12 mouse cellular contexts compared by ENCODE assay signal in the genomic region with DNA sequence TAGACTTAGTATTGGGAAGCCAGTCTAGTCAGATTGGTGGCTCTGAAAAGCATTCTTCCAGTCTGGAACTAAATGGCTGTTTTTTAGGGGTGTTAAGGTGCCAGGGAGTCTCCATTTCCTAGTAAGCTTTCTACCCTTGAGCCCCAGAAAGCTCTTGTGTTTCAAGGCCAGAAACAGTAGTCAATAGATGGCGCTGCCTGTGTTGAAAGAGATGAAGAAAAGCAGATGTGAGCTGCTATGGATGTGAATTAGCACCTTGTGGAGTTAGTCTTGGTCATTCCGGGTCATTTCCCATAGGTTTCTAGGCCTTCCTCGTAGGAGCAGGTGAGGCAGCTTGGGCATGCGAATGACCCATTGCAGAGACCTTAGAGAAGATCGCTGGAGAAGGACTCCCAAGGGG. TPM values are rescaled to one million over a fixed set of nuclear protein-coding genes. Genes with fewer than 3 reads are reported as not detected.
DNase-seq lines count a peak whose midpoint lies in the region; ATAC-seq and TF ChIP-seq lines count a peak whose summit lies in the region.
"Had no signal": no experiment of that assay in that cellular context is flagged by ENCODE, and none has a peak within 500 bp of the region (broad histone marks: within the 10 kb centered on the region; RNA-seq: fewer than 3 reads in every experiment).

No protein-coding gene starts in this region.

- TF ChIP-seq CTCF in hindbrain, postnatal 0 days (IDR thresholded peaks at IDR 0.05; ENCODE audit: low read depth), result no peak; the same call in 1 of the 2 replicates
- peak in 1 of 2 experiments; percentile 65; a peak in 2 of 4 replicates for TF ChIP-seq CTCF in CH12.LX (conservative IDR thresholded peaks at IDR 0.05 in 1 of 2, IDR thresholded peaks at IDR 0.05 in 1 of 2; ENCODE audit: low read depth in 2 of 2, low read length in 2 of 2)

- H3K27me3 ChIP-seq in hindbrain, postnatal 0 days (ENCODE audit: insufficient read depth, low read length), result no peaks in the 10 kb centered on the region
- no peaks in the 10 kb centered on the region for H3K27me3 ChIP-seq in hindbrain, embryonic 16.5 days (replicated peaks; ENCODE audit: control insufficient read depth, insufficient read depth, low read length)
- H3K27me3 ChIP-seq in CH12.LX (replicated peaks), result no peaks in the 10 kb centered on the region
- H3K27me3 ChIP-seq in limb, embryonic 13.5 days, result no peaks in the 10 kb centered on the region

- H3K27ac ChIP-seq in hindbrain, postnatal 0 days, result no peak overlapping the region
- H3K27ac ChIP-seq in hindbrain, embryonic 16.5 days (ENCODE audit: low read depth, low read length), result no peak overlapping the region
- no peak overlapping the region for H3K27ac ChIP-seq in CH12.LX (ENCODE audit: insufficient read depth, low read depth)
- no peak overlapping the region for H3K27ac ChIP-seq in limb, embryonic 13.5 days

- TF ChIP-seq EP300 in CH12.LX (IDR thresholded peaks at IDR 0.05; ENCODE audit: low read length), result no peak

- TF ChIP-seq POLR2A in CH12.LX (IDR thresholded peaks at IDR 0.05; ENCODE audit: low read depth, low read length), result no peak

- TF ChIP-seq RAD21 in CH12.LX (IDR thresholded peaks at IDR 0.05; ENCODE audit: low read depth, low read length), result no peak; the same call in 1 of the 2 replicates

- H3K9ac ChIP-seq in hindbrain, postnatal 0 days (replicated peaks; ENCODE audit: low read length), result no peak overlapping the region
- no peak overlapping the region for H3K9ac ChIP-seq in hindbrain, embryonic 16.5 days (ENCODE audit: low read depth, low read length)
- peak overlapping the region; percentile 81 for H3K9ac ChIP-seq in CH12.LX (ENCODE audit: insufficient read depth, low read depth)
- peak overlapping the region; percentile 0; the same call in 1 of the 2 replicates for H3K9ac ChIP-seq in limb, embryonic 13.5 days

- H3K79me2 ChIP-seq in CH12.LX (replicated peaks; ENCODE audit: control insufficient read depth, extremely low read depth, insufficient read depth, poor library complexity, severe bottlenecking), result peaks cover 15% of the 10 kb centered on the region

- H3K36me3 ChIP-seq in hindbrain, postnatal 0 days (ENCODE audit: insufficient read depth, low read length), result 0 out of 2 replicates have a peak, but pooled peaks cover 4% of the 10 kb centered on the region
- H3K36me3 ChIP-seq in hindbrain, embryonic 16.5 days (ENCODE audit: control insufficient read depth, insufficient read depth, low read length), result no peaks in the 10 kb centered on the region
- peaks cover 26 to 48% of the 10 kb centered on the region in 2 experiments for H3K36me3 ChIP-seq in CH12.LX (replicated peaks in 1 of 2; ENCODE audit: control insufficient read depth in 1 of 2, insufficient read depth in 1 of 2, low read length in 1 of 2)
- peaks cover 37% of the 10 kb centered on the region for H3K36me3 ChIP-seq in limb, embryonic 13.5 days

- ATAC-seq in hindbrain, postnatal 0 days, result no peak
- no peak for ATAC-seq in hindbrain, embryonic 16.5 days
- ATAC-seq in limb, embryonic 13.5 days (ENCODE audit: low FRiP score, low read depth), result no peak
- ATAC-seq: activated CD4-positive, CD25-positive, alpha-beta regulatory T cell, adult 4 months had no signal

- dilution Hi-C loops in CH12.LX (cut with MboI; ENCODE audit: extremely low pct_ligation_motif_present, extremely low pct_unique_long_range_greater_than_20kb, low sequenced_read_pairs), result no loop called here

- in situ Hi-C loops in CH12.LX (cut with MboI; ENCODE audit: low pct_ligation_motif_present, low pct_unique_long_range_greater_than_20kb, low sequenced_read_pairs), result no loop called here

- H3K9me3 ChIP-seq in hindbrain, postnatal 0 days (ENCODE audit: low read length), result no peaks in the 10 kb centered on the region
- no peaks in the 10 kb centered on the region for H3K9me3 ChIP-seq in hindbrain, embryonic 16.5 days (ENCODE audit: control insufficient read depth, low read length)
- no peaks in the 10 kb centered on the region for H3K9me3 ChIP-seq in CH12.LX (replicated peaks; ENCODE audit: low read length)
- no peaks in the 10 kb centered on the region for H3K9me3 ChIP-seq in limb, embryonic 13.5 days

- 76% methylated on average over 5 of the region's 5 CpGs for WGBS in hindbrain, postnatal 0 days
- WGBS in hindbrain, embryonic 16.5 days, result 76% methylated on average over 5 of the region's 5 CpGs
- WGBS in limb, embryonic 13.5 days, result 62% methylated on average over 5 of the region's 5 CpGs

- no peaks in the 10 kb centered on the region for H3K4me1 ChIP-seq in hindbrain, postnatal 0 days (ENCODE audit: insufficient read depth, low read length)
- H3K4me1 ChIP-seq in hindbrain, embryonic 16.5 days (ENCODE audit: control insufficient read depth, insufficient read depth, low read depth, low read length), result peaks cover 5% of the 10 kb centered on the region
- peaks cover 0 to 18% of the 10 kb centered on the region in 2 experiments; a peak in 2 of 4 replicates for H3K4me1 ChIP-seq in CH12.LX (ENCODE audit: control insufficient read depth in 1 of 2, insufficient read depth in 2 of 2)
- peaks cover 16% of the 10 kb centered on the region for H3K4me1 ChIP-seq in limb, embryonic 13.5 days

- H3K4me2 ChIP-seq in hindbrain, postnatal 0 days (ENCODE audit: low read depth, low read length), result no peak overlapping the region
- no peak overlapping the region for H3K4me2 ChIP-seq in hindbrain, embryonic 16.5 days (ENCODE audit: low read length)
- H3K4me2 ChIP-seq in CH12.LX (ENCODE audit: insufficient read depth, low read depth, poor library complexity, severe bottlenecking), result peak overlapping the region; percentile 69
- H3K4me2 ChIP-seq in limb, embryonic 13.5 days (replicated peaks), result peak overlapping the region; percentile 82

- DNase-seq in hindbrain, postnatal 0 days (ENCODE audit: low spot score), result peak; percentile 8
- peak; percentile 52 for DNase-seq in CH12.LX (ENCODE audit: extremely low read depth)
- DNase-seq in brain, adult 2 months (ENCODE audit: low read depth, low spot score), result peak; percentile 19
- DNase-seq in urinary bladder, adult 18-20 months (ENCODE audit: low spot score in 2 of 2), result no peak
- DNase-seq in adrenal gland, adult 18-20 months (ENCODE audit: low spot score in 2 of 2), result no peak
- DNase-seq in thymus, adult 18-20 months, result no peak
- DNase-seq: cerebellum, postnatal 36 days; kidney, postnatal 4 days; lung, adult 18-20 months had no signal

- no peak overlapping the region for H3K4me3 ChIP-seq in hindbrain, postnatal 0 days (ENCODE audit: low read length)
- H3K4me3 ChIP-seq in hindbrain, embryonic 16.5 days (ENCODE audit: low read length), result no peak overlapping the region
- H3K4me3 ChIP-seq in CH12.LX (replicated peaks in 1 of 3; ENCODE audit: low read depth in 2 of 3, low read length in 2 of 3, poor library complexity in 1 of 3), result peak overlapping the region; percentile 23 to 83 (median 71)
- H3K4me3 ChIP-seq in limb, embryonic 13.5 days, result peak overlapping the region; percentile 80; the same call in 1 of the 2 replicates

TF ChIP-seq in CH12.LX, 34 proteins besides CTCF, POLR2A, EP300 and RAD21 (continues in another document):
- no peak for TF ChIP-seq USF1 (IDR thresholded peaks at IDR 0.05; ENCODE audit: low read depth, low read length)
- no peak for TF ChIP-seq GABPA (IDR thresholded peaks at IDR 0.05; ENCODE audit: insufficient replicate concordance, low read depth, low read length)
- no peak for TF ChIP-seq CHD1 (IDR thresholded peaks at IDR 0.05; ENCODE audit: low read depth, low read length)
- no peak for TF ChIP-seq BHLHE40 (IDR thresholded peaks at IDR 0.05; ENCODE audit: low read depth, low read length)
- no peak for TF ChIP-seq MAX (IDR thresholded peaks at IDR 0.05; ENCODE audit: low read length)
- TF ChIP-seq SIN3A (IDR thresholded peaks at IDR 0.05; ENCODE audit: low read length), result no peak
- no peak for TF ChIP-seq MAZ (IDR thresholded peaks at IDR 0.05; ENCODE audit: low read depth, low read length)

RNA-seq across cellular contexts. Expression of a gene that starts 1.9 kb away (rescaled TPM):
- total RNA-seq in hindbrain, postnatal 0 days (2014; rRNA removed), result 12.4 and 13.9 TPM in 2 replicates
- 4.0 and 5.0 TPM in 2 replicates for polyA plus RNA-seq in hindbrain, postnatal 0 days (2015; fragmentation: Nextera tagmentation; extraction: Ambion mirVana)
- 4.8 and 7.2 TPM in 2 replicates for polyA plus RNA-seq in hindbrain, embryonic 16.5 days (2015; fragmentation: Nextera tagmentation; extraction: Ambion mirVana)
- total RNA-seq in CH12.LX (2012; rRNA removed) (17.8 and 22.7 TPM in 2 replicates), CH12.LX (2014; rRNA removed) (11.8 and 12.7 TPM in 2 replicates)
- polyA plus RNA-seq in CH12.LX (2012; ENCODE audit: insufficient read length, low read depth), result 21.5 and 22.6 TPM in 2 replicates
- polyA plus RNA-seq in limb, embryonic 13.5 days (2015; fragmentation: Nextera tagmentation; extraction: Ambion mirVana), result 22.2 and 25.9 TPM in 2 replicates
- 1 to 10 TPM; 3.7 to 4.2 TPM for total RNA-seq in adrenal gland, adult 18-20 months (2021)

RNA-seq across cellular contexts. Expression of a gene that starts 13.9 kb away (rescaled TPM):
- 60.9 and 61.5 TPM in 2 replicates for total RNA-seq in hindbrain, postnatal 0 days (2014; rRNA removed)
- polyA plus RNA-seq in hindbrain, postnatal 0 days (2015; fragmentation: Nextera tagmentation; extraction: Ambion mirVana), result 41.4 and 41.9 TPM in 2 replicates
- polyA plus RNA-seq in hindbrain, embryonic 16.5 days (2015; fragmentation: Nextera tagmentation; extraction: Ambion mirVana), result 46.5 and 49.2 TPM in 2 replicates
- total RNA-seq in CH12.LX (2012; rRNA removed) (18.3 and 20.3 TPM in 2 replicates), CH12.LX (2014; rRNA removed) (16.4 and 16.5 TPM in 2 replicates)
- polyA plus RNA-seq in CH12.LX (2012; ENCODE audit: insufficient read length, low read depth), result 27.4 and 27.8 TPM in 2 replicates
- polyA plus RNA-seq in limb, embryonic 13.5 days (2015; fragmentation: Nextera tagmentation; extraction: Ambion mirVana), result 43.0 and 44.2 TPM in 2 replicates
- total RNA-seq in adrenal gland, adult 18-20 months (2021), result 10 to 100 TPM; 34.0 to 36.6 TPM

RNA-seq across cellular contexts. Expression of a gene that starts 23.9 kb away (rescaled TPM):
- total RNA-seq in hindbrain, postnatal 0 days (2014; rRNA removed), result 73.4 and 73.6 TPM in 2 replicates
- 481 and 484 TPM in 2 replicates for polyA plus RNA-seq in hindbrain, postnatal 0 days (2015; fragmentation: Nextera tagmentation; extraction: Ambion mirVana)
- 392 and 420 TPM in 2 replicates for polyA plus RNA-seq in hindbrain, embryonic 16.5 days (2015; fragmentation: Nextera tagmentation; extraction: Ambion mirVana)
- total RNA-seq in CH12.LX (2012; rRNA removed), result 108 and 122 TPM in 2 replicates
- total RNA-seq in CH12.LX (2014; rRNA removed), result 260 and 300 TPM in 2 replicates
- 200 and 201 TPM in 2 replicates for polyA plus RNA-seq in CH12.LX (2012; ENCODE audit: insufficient read length, low read depth)
- 314 and 316 TPM in 2 replicates for polyA plus RNA-seq in limb, embryonic 13.5 days (2015; fragmentation: Nextera tagmentation; extraction: Ambion mirVana)
- 100 to 1,000 TPM; 362 to 532 TPM for total RNA-seq in adrenal gland, adult 18-20 months (2021)

RNA-seq across cellular contexts. Expression of a gene that starts 48.3 kb away (rescaled TPM):
- total RNA-seq in hindbrain, postnatal 0 days (2014; rRNA removed), result 37.2 and 41.5 TPM in 2 replicates
- 171 and 173 TPM in 2 replicates for polyA plus RNA-seq in hindbrain, postnatal 0 days (2015; fragmentation: Nextera tagmentation; extraction: Ambion mirVana)
- polyA plus RNA-seq in hindbrain, embryonic 16.5 days (2015; fragmentation: Nextera tagmentation; extraction: Ambion mirVana), result 154 and 167 TPM in 2 replicates
- total RNA-seq in CH12.LX (2012; rRNA removed) (5.6 and 5.7 TPM in 2 replicates), CH12.LX (2014; rRNA removed) (1.1 and 1.7 TPM in 2 replicates)
- 1.2 and 1.6 TPM in 2 replicates for polyA plus RNA-seq in CH12.LX (2012; ENCODE audit: insufficient read length, low read depth)
- polyA plus RNA-seq in limb, embryonic 13.5 days (2015; fragmentation: Nextera tagmentation; extraction: Ambion mirVana), result 33.4 and 35.0 TPM in 2 replicates
- total RNA-seq in adrenal gland, adult 18-20 months (2021), result 10 to 100 TPM; 25.2 to 32.1 TPM

Comparison
In these comparisons a context has a peak if more than half of its experiments do, and no peak if none do; other contexts are left out.
1. DNase-seq: peak in hindbrain, postnatal 0 days (single experiment), CH12.LX (single experiment) and brain, adult 2 months (single experiment); none in urinary bladder, adult 18-20 months (0 of 2), adrenal gland, adult 18-20 months (0 of 2) and thymus, adult 18-20 months (0 of 2).
2. H3K4me2 ChIP-seq: peak in CH12.LX (single experiment) and limb, embryonic 13.5 days (single experiment); none in hindbrain, postnatal 0 days (single experiment) and hindbrain, embryonic 16.5 days (single experiment).
3. H3K4me3 ChIP-seq: peak in CH12.LX (3 of 3) and limb, embryonic 13.5 days (single experiment); none in hindbrain, postnatal 0 days (single experiment) and hindbrain, embryonic 16.5 days (single experiment).
4. H3K9ac ChIP-seq: peak in CH12.LX (single experiment) and limb, embryonic 13.5 days (single experiment); none in hindbrain, postnatal 0 days (single experiment) and hindbrain, embryonic 16.5 days (single experiment).